Mouse (Mus musculus): ENCODE results near the gene Ppp1r14b.

The Ppp1r14b gene

DNA sequence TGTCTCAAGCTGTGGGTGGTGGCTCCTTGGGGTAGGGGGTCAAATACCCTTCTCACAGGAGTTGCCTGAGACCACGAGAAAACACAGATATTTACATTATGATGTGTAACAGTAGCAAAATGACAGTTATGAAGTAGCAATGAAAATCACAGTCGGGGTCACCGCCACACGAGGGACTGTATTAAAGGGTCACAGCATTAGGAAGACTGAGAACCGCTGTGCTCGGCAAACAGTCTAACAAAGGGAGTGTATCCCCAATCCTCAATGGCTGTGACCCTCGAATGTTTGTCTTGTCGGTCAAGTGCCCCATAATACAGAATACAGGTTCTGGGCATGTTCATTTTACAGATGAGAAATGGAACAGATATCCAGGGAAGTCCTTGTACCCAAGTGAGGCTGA is 19.2 kb downstream of the Ppp1r14b start:
- DNase-seq (ENCODE audit: low spot score in 2 of 2) = no peak

DNA sequence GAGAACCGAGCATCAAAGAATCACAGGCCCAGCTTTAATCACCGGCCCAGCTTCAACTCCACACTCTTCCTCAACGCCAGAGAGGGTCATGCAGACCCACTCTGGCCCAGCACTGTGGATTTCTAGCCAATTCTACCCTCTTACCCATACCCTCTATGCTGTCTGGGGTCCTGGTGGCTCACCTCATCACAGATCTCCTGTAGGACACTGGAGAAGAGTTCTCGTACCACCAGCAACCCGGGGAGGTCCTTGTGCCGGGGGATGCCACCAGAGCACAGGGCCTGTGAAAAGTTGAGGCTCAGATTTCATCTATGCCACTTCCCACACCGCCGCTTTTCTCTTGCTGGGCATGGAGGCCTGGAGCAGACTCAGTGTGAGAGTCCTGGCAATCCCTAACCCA is 19.7 kb downstream of the Ppp1r14b start:
- no peak for DNase-seq (ENCODE audit: low spot score in 2 of 2)

DNA sequence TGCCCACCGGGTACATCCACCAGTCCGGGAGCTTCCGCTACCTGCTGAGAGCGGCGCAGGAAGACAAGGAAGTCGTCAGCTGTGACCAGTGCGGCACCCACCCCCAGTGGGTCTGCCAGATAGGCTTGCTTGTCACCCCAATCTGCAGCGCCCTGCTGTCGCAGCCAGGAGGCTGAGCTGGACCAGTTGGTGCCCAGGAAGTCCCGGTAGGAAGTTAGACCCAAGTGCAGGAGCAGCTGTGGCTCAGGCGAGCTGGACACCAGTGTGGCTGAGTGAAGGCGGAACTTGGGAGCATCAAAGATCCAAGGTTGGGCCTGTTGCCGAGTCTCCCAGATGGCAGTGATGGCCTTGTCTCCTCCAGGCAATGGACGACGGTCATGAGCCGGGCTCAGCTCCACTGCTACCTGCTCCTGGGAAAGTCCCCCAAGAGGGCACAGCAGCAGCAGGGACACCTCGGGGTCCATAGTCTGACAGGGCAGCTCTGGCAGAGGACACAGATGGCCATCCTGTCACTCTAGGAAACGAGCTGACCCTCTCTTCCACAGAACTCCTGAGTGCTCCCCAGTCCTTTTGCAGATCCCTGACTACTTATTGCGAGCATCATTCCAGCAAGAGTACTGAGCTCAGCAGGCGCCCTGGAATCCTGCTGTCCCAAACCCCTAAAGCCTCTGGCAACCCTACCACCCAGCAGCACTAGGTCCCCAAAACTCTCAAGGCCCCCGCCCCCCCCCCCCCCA is 20.7 kb downstream of the Ppp1r14b start:
- no peak for DNase-seq (ENCODE audit: low spot score in 2 of 2)

DNA sequence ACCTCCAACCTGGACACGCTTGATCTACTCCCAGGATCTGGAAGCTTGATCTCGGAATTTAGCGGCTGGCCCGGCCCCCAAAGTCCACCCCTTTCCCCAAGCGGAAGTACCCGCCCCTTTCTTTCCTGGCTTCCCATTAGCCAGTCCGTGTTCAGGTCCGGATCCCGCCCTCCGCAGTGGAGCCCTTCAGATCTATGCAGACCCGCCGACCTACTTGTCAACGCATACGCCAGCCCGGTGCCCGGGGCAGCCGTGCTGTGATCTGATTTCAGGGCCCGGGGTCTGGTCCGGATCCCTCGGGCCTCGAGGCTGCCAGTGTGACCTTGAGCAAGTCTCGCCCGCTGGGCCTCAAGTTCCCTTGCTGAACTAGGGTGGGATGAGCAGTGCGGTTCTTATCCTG is 21.2 kb downstream of the Ppp1r14b start, which contains the start of the genes Nudt22 and Trpt1:
Gene Nudt22, minus strand, starts transcription at position 112 of the 400 bp plus-strand sequence.
Gene Trpt1, plus strand, starts transcription at position 126 of the 400 bp plus-strand sequence.
- peak in 1 of 2 experiments; percentile 57 for DNase-seq (ENCODE audit: low spot score in 2 of 2)

DNA sequence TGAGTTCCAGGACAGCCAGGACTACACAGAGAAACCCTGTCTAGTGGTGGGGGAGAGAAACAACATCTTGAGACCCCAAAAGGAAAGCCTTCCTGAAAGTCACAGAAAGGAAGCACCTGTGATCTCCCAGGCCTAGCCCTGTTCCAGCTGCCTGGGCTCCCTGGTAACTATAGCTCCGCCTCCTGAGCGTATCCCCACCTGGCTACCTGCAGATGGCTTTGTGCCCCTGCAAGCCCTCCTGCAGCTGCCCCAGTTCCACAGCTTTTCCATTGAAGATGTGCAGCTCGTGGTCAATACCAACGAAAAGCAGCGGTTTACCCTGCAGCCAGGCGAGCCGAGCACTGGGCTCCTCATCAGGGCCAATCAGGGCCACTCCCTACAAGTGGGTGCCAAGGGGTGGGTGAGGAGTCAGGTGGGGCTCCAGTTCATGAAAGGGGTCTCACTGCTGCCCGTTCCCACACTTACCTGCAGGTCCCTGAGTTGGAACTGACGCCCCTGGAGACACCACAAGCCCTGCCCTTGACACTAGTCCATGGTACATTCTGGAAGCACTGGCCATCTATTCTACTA is 23.0 kb downstream of the Ppp1r14b start:
- DNase-seq (ENCODE audit: low spot score in 2 of 2) = no peak

DNA sequence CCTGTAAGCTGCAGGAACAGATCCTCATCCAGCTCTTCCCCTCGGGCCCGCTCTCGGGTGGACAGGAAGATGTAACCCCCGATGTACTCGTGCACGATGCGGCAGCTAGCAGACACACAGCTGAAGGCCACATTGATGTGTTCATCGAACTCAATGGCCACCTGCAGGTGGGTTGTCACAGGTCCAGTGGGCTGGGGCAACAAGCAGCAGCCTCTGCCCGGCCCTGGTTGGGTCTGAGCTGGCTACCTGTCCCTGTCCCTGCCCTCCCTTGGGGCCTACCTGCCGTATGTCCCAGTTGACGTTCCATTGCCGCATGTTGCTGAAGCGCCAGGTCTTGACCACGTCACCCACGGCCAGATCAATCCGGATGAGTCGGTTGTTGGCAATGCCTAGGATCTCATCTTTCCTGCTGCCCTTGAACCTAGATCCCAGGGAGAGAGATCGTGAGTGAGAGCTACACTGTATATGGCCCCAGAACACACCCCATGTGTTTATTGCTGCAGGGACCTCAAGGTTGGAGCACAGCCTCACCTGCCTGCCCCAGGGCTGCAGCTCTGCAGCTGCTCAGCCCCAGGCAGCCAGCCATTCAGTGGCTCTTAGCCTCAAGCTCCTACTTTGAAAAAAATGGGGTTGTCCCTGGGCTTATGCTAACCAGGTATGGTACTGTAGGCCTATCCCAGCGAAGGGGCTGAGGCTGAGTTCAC is 24.7 kb downstream of the Ppp1r14b start:
- no peak for DNase-seq (ENCODE audit: low spot score in 2 of 2)

DNA sequence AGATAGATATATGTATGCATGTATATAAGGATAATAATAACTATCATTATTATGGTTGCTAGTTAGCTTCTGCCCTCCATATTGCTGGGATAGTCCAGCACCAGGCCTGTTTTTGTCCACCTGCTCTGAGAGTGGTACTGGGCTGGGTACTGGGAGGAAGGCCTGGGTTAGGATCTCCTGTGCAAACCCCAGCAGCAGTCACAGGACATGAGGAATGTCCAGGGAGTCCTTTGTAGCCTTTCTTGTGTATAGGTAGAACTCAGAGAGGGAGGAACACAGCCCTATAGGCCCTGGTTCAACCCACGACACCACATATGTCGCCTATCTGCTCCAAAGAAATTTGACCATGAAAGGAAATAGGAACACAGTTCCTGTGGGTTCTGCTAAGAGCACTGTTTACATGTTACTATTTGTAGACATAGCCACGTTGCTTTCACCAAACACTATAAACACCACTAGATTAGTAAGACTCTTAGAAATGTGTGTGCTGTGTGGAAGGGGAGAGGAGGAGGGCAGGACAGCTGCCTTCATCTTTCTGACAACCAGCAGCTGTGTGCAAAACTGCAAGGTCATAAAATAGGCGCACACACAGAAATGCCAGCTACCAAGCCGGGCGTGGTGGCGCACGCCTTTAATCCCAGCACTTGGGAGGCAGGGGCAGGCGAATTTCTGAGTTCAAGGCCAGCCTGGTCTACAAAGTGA is 32.3 kb downstream of the Ppp1r14b start:
- no peak for DNase-seq (ENCODE audit: low spot score in 2 of 2)

DNA sequence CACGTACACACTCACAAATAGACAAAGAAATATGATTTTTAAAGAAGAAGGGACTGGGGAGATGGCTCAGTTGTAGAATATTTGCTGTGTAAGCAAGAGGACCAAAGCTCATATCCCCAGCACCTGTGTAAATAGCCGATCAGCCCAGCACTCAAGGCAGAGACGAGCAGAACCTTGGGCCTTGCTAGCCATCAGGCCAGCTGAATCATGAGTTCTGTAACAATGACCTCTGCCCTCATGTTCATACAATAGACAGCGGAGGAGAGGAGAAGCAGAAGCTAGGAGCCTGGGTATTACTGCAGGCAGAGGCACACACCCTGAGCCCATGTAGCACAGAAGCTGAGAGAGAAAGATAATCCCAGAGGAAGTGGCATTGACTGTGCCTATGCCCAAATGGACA is 37.7 kb downstream of the Ppp1r14b start:
- no peak for DNase-seq (ENCODE audit: low spot score in 2 of 2)

DNA sequence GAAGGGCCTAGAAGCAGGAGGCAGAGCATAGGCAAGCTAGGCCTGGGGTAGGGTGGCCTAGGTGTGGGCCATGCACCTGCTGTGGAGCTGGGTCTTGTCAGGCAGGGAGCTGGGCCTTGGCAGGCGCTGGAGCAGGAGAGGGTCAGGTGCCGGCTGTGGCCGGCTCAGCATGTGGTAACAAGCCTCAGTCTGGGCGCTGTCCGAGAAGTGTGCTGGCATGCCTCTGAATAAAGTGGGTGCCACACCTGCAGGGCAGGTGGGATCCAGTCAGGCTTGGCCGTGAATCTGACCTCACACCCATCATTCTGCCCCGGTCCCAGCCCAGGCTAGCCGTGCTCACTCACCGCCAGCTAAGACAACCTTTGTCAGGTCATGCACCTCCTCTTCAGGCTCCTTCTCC is 39.2 kb downstream of the Ppp1r14b start:
- DNase-seq (ENCODE audit: low spot score in 2 of 2) = no peak

DNA sequence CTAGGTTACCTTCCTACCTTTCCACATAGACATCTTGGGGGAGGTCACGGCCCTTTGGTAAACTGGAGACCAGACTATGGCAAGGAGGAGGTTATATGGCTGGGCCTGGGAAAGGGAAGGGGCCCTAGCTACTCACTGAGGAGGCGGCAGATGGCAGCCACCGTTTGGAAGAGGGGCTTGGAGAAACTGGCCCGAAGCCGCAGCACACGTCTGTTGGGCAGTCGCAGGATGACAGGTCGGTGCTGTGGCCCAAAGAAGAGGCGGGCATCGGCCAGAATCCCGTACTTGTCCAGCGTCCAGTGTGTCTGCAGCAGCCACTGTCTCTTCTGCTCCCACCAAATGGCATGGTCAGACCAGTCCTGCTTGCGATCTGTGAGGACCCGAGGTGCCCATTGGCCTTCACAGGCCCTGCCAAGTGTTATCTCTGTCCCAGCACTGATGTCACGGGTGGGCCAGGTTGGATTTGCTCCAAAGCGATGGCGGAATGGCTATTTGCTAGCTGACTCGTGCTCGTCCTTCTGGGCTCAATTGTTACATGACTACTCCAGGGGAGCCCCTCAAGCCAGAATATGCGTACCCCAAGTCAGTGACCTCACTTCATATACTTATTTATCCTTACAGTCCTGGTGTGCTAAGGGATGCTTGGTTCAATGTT is 39.8 kb downstream of the Ppp1r14b start:
- no peak for DNase-seq (ENCODE audit: low spot score in 2 of 2)

DNA sequence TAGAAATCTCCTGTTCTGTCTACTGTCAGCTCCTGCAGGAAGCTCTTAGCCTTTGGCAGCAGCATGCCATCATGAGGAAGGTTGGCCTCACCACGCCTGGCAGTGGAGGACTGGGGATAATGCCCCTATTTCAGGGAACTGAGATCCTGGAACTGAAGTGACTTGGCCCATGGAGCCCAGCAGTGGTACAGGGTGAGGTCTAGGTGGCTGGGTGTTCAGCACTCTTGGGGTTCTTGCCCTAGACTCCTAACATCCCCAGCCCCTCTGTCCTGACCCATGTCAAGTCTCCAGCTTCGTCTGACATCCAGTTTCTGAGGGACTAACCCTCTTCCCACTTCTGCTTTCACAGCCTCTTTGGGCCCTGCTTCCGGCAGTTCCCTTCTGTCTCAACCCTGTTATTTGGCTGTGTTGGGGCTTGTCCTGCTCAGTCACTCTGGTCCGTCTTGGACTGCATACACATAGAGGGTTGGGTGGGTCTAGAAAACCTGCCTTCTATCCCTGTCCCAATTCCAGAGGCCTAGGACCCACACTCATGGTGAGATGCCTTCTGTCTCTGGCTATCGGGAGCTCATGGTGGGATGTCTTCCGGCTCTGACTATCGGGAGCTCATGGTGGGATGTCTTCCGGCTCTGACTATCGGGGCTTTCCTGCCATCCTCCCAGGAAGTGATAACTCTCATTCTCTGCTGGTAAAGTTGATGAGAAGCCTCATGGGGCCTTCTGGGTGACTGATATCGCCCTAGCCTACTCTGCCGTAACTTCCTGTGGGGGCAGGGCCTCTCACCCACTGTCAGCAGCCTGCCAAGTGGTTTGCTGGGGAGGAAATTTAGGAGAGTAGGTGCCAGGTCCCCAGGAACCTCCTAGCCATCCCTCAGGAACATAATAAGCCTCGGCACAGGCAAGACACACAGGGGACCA is 43.0 kb downstream of the Ppp1r14b start:
- DNase-seq (ENCODE audit: low spot score in 2 of 2) = peak; percentile 45 to 54

DNA sequence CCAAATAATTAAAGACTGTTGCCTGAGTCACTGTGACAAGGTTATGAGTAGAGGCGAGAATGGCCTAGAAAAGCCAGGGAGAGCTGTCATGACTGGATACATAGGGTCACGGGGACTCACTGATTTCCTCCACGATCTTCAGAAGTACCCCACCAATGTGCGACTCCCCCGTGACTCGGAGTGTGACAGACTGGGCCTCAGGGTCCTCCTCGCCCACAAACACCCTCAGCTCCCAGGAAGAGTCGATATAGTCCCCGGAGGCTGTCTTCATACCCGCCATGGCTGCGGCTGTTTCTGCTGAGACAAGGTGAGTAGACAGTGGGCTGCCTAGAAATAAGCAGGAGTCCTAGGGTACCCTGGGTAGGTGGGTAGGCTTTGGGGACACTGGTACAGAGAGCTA is 43.8 kb downstream of the Ppp1r14b start:
- peak in 1 of 2 experiments; percentile 9 for DNase-seq (ENCODE audit: low spot score in 2 of 2)

DNA sequence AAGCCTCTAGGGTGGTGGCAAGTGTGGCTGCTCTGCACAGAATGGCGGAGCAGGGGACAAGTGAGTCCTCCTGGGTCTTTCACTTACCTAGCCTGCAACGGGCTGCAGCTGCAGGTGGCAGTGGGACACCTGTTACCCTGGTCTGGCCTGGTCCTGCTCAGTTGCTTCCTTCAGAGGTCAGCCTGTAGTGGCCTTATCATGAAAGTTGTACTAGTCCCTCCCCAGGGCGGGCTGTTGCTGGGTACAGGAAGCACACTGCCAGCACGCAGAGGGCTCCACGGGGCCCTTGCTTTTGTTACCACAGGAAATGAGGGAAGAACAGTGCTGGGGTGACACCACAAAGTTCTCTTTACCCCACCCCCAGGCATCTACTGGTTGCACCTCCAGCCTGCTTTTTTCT is 44.4 kb downstream of the Ppp1r14b start, which contains the start of gene Fermt3:
Gene Fermt3, minus strand, starts transcription at position 279 of the 400 bp plus-strand sequence.
- DNase-seq (ENCODE audit: low spot score in 2 of 2) = peak; percentile 82 to 86

DNA sequence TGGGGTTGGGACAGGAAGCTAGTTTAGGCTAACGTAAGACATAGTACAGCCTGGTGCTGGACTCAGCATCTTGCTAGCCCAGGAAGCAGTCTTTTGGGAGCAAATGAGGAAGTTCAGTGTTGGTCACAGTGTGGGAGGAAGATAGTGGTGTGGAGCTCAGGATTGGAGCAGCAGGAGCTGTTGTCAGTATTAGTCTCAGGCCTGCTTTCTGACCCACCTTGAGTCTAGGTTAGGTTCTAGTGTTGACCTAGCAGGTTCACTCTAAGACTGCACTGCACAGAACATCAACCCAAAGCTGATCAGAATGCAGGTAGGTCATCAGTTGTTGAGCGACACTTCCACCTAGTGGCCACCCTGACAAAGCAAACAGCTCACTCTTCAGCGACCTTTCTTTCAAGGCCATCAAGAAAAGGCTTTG is 45.5 kb downstream of the Ppp1r14b start:
- peak; percentile 62 to 76 for DNase-seq (ENCODE audit: low spot score in 2 of 2)
